Mouse (Mus musculus) brain, embryonic 14.5 days (tissue): Measurements from ENCODE around the gene Sorbs2.

ENCODE experiments used
- CTCF ChIP-seq: fragments of 200-500 bp; IDR thresholded peaks from 2 replicates; pipeline ENCODE4 v1.5.1; 2012; ENCODE audit warnings: inconsistent platforms, mild to moderate bottlenecking, moderate library complexity, borderline replicate concordance; ENCODE audit not compliant: insufficient read depth, insufficient read length; ENCODE audit errors: extremely low read depth
- POLR2A ChIP-seq: fragments of 200-500 bp; IDR thresholded peaks from 2 replicates; pipeline ENCODE4 v1.6.1; 2012; ENCODE audit warnings: mild to moderate bottlenecking, inconsistent platforms, borderline replicate concordance; ENCODE audit not compliant: poor library complexity, insufficient read depth, insufficient read length, severe bottlenecking; ENCODE audit errors: extremely low read depth

GRCm38 (mm10) chr8:45703700-45704101, 196.1 kb downstream of the Sorbs2 start:
- TF ChIP-seq CTCF (no peak), POLR2A (no peak)
